Mouse (Mus musculus) central nervous system, embryonic 11.5 days (tissue): ENCODE data around the gene Usp48. TPM values are rescaled to one million over a fixed set of nuclear protein-coding genes. Genes with fewer than 3 reads are reported as not detected.

Source experiments
- polyA plus RNA-seq: library from polyadenylated mRNA; depleted of rRNA; stranded (reverse); fragments of >200 nt; gene quantifications from 2 replicates; pipeline ENCODE4 v1.2.3, GENCODE M21; 2012; rRNA removed

Gene Usp48
- polyA plus RNA-seq, result 96.4 and 122 TPM in 2 replicates

GRCm38 (mm10) chr4:137593601-137594495 is at the start of gene Usp48:
TSS of gene Usp48 (plus strand) at chr4:137593755.

GRCm38 (mm10) chr4:137574469-137574868 is 19.1 kb upstream of the Usp48 start, which contains the start of gene Ldlrad2:
TSS of gene Ldlrad2 (minus strand) at chr4:137574569.

GRCm38 (mm10) chr4:137664433-137664979 is 71.0 kb downstream of the Usp48 start, which contains the start of gene Rap1gap:
TSS of gene Rap1gap (plus strand) at chr4:137664726.

Other genes with a start within 250 kb of the Usp48 start
- gene Cdc42, start 236.0 kb upstream of the Usp48 start, polyA plus RNA-seq, result 265 and 339 TPM in 2 replicates
- not detected in 2 replicates for gene Cela3a, start 184.0 kb upstream of the Usp48 start, polyA plus RNA-seq
- 0.05 and 0.06 TPM in 2 replicates for gene Cela3b, start 163.2 kb upstream of the Usp48 start, polyA plus RNA-seq
- gene 1700013G24Rik, start 140.5 kb upstream of the Usp48 start, polyA plus RNA-seq, result not detected in 2 replicates
- 10.9 and 22.8 TPM in 2 replicates for gene Hspg2, start 125.0 kb upstream of the Usp48 start, polyA plus RNA-seq
- 0.16 TPM in 1 of 2 replicates, not detected in the other for gene Ldlrad2, start 19.2 kb upstream of the Usp48 start, polyA plus RNA-seq
- 11.7 and 15.3 TPM in 2 replicates for gene Rap1gap, start 71.0 kb downstream of the Usp48 start, polyA plus RNA-seq
- gene Alpl, start 202.6 kb downstream of the Usp48 start, polyA plus RNA-seq, result 9.5 and 11.4 TPM in 2 replicates